Mouse (Mus musculus): Measurements from ENCODE around the gene Tsen15. TPM values are rescaled to one million over a fixed set of nuclear protein-coding genes. Genes with fewer than 3 reads are reported as not detected.

The Tsen15 gene
- 16.9 and 24.7 TPM in 2 replicates for total RNA-seq (2015)
- 13.0 and 18.7 TPM in 2 replicates for total RNA-seq (2017)

- ATAC-seq (ENCODE audit: poor library complexity, severe bottlenecking), result peak; percentile 100
Measured at GRCm38 (mm10) chr1:152386188-152386835, at the start of gene Tsen15. TSS of gene Tsen15 (minus strand) at chr1:152386688.

DNA sequence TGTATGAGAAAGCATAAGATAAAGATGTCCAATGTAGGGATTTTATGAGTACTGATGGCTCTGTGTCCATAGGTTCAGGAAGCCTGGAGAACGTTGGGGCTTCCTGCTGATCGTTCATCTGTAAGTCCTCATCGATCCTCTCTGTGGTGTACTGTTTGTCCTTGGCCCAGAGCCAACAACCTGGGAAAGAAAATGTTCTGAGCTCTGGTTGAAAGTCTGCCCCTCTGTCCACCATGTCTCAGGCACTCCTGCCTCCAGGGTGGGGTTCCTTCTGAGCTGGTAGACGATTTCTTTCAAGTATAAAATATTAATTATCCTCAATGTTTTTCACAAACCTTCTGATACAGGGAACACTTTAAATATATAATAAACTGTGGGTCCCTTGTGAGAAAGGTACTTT, 47.7 kb upstream of the Tsen15 start:
- ATAC-seq (ENCODE audit: poor library complexity, severe bottlenecking), result no peak

- ATAC-seq (ENCODE audit: poor library complexity, severe bottlenecking), result 0 out of 2 replicates have a peak, but pooled peaks have one; percentile 32
Measured at GRCm38 (mm10) chr1:152429805-152430204, 43.3 kb upstream of the Tsen15 start.

DNA sequence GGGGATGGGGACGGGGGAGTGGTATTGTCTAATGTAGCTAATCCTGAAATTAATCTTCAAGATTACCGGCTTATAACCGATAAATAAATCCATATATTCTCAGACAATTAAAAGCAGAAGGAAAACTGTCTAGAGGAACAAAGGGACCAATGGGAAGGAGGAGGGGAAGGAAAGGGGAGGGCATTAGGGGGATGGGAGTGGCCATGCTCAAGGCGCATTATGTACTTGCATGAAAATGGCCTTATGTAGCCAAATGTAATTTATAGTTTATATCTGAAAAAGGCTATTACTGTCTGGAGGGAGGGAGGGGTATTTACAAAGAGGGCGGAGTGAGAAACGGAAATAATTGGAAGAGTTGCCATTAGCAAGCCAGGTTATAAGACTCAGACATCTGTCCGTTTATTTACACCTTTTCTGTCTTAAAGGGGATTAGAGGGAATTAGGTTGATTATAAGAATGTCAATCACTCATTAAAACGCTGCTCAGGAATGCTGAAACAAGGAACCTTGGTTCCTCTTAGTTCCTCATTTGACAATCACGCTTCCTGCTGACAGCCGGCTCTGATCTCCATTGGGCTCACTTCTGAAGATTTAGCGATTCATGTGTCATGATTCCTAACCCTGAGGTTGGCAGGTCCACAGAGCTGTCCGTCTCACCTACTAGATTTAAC, 41.6 kb upstream of the Tsen15 start:
- peak; percentile 86 for ATAC-seq (ENCODE audit: poor library complexity, severe bottlenecking)

GRCm38 (mm10) chr1:152423052-152423451, 36.6 kb upstream of the Tsen15 start:
- no peak for ATAC-seq (ENCODE audit: poor library complexity, severe bottlenecking)

DNA sequence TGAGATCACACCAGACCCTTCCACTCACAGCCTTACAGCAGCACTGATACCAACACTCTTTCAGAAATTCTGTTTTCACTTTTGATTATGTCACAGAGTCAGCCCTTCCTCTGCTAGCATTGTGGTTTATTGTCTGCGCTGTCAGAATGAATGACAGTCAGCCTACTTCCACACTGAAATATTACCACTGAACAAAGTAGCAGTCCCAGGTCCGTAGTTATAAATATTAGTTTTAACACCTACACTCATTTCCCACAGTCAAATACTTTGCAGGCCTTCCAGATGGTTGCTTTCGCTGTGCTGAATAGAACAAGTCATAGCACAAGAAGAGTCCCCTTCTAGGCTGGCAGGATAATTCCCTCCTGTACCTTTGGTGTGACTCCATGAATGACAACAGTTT, 35.8 kb upstream of the Tsen15 start:
- no peak for ATAC-seq (ENCODE audit: poor library complexity, severe bottlenecking)

DNA sequence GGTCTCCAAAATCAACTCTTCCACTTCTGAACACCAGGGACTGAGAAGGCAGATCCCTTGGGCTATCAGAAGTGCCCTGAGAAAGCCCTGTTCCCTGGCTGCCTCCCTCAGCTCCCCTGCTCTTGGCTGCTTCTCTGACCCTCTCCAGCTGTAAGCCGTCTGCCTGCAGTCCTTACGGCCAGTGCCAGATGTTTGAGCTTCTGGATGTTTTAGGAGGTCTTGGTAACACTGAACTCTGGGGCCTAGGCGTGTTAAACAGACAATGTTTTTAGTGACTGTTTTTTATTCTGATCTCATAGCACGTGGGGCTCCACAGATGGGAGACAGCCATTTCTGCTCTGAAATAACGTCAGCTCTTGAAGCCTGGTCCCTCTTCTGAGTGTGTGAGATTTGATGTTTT, 31.1 kb upstream of the Tsen15 start:
- no peak for ATAC-seq (ENCODE audit: poor library complexity, severe bottlenecking)

DNA sequence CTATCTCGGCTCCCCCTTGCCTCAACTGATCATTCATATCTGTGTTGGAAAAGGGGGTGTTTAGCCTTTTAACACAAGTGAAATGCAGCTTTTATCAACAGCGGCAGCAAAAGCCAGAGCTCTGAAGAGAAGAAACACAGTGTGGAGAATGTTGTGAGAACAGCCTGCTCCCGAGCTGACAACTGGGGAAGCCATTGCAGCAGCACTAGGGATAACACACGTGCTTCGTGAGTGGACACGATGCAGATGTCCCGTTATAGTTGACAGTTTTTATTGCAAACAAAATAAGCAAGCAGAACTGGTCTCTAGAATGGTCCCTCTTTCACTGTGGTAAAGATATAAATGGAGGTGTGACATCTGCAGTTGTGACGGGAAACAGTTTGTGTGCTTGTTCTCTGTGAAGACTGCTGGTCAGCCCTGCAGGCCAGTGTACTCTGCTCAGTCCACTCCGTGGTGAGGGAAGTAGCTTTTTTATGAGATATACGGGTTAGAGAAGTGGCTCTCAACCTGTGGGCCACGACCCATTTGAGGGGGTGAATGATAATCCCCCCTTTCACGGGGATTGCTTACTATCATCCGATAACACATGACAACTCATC, 29.9 kb upstream of the Tsen15 start:
- ATAC-seq (ENCODE audit: poor library complexity, severe bottlenecking), result no peak

DNA sequence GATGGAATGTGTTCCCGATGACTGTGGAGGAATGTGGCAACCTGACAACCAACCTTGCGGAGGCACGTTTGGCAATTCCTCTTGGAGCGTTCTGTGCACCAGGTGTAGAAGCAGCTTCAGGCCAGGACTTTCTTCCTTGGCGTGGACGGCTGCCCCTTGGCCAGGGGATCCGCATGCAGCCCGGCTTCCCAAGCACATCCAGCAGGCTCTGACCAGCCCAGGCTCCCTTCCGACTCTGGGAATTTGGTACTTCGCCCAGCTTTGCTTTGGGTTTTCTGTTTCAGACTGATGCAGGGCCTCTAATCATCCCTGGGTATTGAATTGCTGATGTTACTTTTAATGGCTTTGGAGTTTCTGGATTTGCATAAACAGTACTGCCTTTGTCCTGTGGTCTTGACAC, 28.0 kb upstream of the Tsen15 start:
- ATAC-seq (ENCODE audit: poor library complexity, severe bottlenecking), result no peak

DNA sequence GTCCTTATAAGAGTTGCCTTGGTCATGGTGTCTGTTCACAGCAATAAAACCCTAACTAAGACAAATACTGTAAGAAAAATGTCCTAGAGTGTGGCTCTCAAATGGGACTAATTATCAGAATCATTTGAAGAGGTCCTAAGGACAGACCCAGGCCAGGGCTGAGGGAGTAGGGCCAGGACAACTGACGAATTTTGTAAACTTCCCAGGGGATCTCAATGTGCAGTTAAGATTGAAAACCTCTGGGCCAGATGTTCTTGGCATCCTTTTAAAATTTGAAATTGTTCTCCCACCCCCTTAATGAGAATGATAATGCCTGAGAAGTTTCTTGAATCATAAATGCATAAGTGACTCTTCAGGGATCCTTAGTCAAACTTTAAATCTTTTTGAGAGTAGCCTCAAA, 27.5 kb upstream of the Tsen15 start:
- no peak for ATAC-seq (ENCODE audit: poor library complexity, severe bottlenecking)

GRCm38 (mm10) chr1:152413116-152413515, 26.6 kb upstream of the Tsen15 start:
- no peak for ATAC-seq (ENCODE audit: poor library complexity, severe bottlenecking)

DNA sequence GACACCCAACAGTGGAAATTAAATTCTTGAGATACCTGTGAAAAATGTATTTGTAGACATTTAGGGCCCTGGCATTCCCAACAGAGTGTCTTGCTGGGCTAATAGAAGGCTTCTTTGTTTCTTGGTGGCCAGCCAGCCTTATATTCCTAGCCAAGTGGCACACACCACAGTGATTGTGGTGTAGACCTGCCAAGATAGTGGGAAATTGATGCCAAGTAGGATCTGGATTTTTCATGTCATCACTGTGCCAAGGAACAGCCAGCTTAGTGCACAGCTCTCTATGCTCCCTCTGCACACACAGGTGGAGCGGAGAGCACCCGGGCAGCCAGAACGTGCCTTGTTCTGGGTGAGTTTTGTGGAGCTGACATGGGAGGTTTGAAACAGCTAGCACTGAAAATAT, 24.2 kb upstream of the Tsen15 start:
- no peak for ATAC-seq (ENCODE audit: poor library complexity, severe bottlenecking)

GRCm38 (mm10) chr1:152409356-152409755, 22.9 kb upstream of the Tsen15 start:
- ATAC-seq (ENCODE audit: poor library complexity, severe bottlenecking), result no peak

GRCm38 (mm10) chr1:152407021-152407946, 20.8 kb upstream of the Tsen15 start:
- no peak for ATAC-seq (ENCODE audit: poor library complexity, severe bottlenecking)

DNA sequence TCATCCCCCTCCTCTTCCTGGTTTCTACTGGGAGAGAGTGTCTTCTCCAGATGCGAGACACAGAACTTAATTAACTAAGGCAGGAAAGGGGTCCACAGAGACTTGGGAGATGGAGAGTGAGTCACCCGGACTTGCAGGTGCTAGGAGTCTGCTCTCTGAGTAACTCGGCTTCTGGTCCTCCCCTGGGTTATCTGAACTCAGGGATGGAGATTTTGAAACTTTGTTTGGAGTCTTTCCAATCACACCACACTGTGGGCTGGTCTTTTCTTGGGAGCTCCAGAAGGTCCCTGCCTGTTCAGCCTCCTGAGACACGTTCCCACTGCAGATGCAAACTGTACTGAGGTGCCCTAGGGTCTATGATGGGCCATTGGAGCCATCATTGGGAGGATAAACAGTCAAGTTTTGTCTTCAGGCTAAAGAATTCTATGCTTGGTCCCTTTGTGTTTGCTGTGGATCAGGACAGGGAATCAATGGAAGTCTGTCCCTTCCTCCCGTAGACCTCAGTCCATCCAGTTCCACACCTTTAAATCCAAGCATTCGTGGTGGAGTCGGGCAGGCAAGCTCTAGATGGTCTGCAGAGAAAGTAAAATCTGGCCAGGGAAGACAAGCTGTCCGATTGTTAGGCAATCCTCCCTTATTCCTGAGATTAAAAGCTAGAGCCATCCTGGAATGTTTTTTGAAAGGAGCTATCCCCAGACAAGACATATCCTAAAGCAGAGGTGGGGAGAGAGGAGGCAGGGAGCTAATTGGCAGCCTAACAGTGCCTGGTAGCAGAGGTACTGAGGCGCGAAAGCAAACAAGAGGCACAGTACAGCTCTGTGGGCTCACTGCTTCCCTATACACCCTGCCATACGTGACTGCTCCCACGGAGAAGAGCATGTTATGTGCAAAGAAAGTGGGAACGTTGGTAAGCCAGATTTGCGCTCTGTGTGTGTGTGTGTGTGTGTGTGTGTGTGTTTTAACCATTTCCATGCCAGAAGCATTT, 14.4 kb upstream of the Tsen15 start:
- no peak for ATAC-seq (ENCODE audit: poor library complexity, severe bottlenecking)

DNA sequence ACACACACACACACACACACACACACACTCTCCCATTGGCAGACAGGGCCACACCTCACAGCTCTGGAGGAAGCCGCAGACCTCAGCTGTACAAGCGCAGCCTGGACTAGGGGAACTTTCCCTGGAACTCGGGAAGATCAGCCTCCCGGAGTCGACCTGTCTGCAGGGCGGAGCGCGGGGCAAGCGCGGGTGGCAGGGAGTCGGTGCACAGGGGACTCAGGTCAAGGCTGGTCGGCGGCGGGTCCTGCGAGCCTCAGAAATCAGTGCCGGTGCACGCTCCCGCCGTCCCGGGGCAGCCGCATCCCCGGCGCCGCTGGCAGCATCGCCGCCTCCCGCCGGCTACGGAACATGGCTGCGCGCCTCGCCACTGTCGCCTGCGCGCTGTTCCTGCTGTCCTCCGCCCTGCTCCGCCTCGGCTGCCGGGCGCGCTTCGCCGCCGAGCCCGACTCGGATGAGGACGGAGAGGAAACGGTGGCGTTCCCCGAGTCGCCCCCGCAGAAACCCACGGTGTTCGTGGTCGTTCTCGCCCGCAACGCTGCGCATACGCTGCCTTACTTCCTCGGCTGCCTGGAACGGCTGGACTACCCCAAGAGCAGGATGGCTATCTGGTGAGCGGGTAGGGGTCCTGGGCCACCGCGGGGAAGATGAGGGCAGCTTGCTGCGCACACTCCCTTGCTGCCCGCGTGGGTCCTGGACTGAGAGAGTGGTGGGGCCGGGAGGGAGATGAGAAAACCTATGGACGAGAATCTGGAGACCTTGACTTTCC, 13.5 kb upstream of the Tsen15 start, which contains the start of gene Colgalt2:
Colgalt2 (plus strand) TSS at position 41 of the 766 bp plus-strand sequence.
- peak; percentile 47 for ATAC-seq (ENCODE audit: poor library complexity, severe bottlenecking)

DNA sequence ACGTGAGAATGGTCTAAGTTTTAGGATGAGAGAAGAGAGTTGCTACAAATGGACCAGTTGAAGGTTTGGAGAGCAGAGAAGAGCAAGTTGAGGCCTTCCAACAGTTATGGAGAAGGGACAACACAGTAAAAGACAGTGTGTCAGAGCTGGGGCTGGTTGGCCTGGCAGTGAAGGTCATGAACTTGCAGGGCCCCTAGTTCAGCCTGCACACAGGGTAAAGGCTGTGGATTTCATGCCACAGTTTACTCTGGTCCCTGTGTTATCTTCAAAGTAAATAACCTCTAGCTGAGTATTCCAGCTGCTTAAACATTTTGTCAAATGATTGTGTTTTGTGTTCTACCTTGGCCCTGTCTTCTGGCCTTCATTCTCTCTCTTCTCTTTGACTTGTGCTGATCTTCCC, 12.2 kb upstream of the Tsen15 start:
- no peak for ATAC-seq (ENCODE audit: poor library complexity, severe bottlenecking)

DNA sequence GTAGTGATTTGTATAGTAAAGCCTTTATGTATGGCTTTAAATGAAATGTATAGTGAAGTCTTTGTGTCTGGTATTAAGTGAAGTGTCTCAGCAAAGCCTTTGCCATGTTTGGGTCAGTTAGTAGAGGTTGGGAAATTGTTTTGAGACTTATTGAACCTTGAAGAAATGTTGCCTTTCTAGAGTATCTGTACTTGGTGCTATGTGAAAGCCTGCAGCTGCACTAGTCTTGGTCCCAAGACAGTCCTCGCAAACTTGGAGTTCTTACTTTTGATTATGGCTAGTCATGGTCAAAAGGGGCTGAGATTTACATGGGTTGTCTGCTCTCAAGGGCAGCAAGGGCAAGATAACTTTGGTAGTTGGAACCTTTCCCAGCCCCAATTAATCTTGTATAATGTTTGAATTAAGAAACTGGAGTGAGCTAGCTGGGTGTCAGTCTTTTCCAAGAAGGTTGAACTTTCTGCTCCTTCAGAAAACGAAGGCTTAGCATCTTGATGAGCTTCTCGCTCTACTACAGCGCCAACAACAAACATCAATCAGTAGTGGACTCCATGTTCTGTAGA, 8.5 kb upstream of the Tsen15 start:
- ATAC-seq (ENCODE audit: poor library complexity, severe bottlenecking), result no peak

GRCm38 (mm10) chr1:152394137-152394536, 7.6 kb upstream of the Tsen15 start:
- ATAC-seq (ENCODE audit: poor library complexity, severe bottlenecking), result no peak
